Mouse (Mus musculus) spleen, postnatal 14 days (tissue): ENCODE measurements around the gene Adamtsl5.

Experiments used
- DNase-seq, 2 experiments: peaks; one replicate each; pipeline ENCODE4 v3.0.0; 2021 to 2022; ENCODE audit warnings: low spot score in 2 of 2

Adamtsl5 gene

DNA sequence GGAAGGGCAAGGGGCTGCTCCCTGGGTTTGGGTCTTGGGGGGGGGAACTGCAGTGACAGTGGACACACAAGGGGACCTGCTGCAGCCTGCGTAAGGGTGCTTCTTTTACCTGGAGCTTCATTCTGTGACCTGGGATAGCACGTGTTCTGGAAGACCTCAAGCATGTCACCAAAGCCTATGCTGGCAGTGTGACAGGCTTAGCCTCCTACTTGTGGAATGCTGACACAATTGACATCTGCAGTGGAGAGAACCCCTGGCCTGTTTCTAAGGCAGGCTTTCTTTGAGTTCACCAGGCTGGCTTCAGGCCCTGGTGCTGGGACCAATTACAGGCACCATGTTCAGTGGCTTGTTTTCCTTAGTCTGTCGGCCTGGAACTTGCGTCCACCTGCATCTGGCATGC is 53.9 kb downstream of the Adamtsl5 start:
- DNase-seq = no peak

DNA sequence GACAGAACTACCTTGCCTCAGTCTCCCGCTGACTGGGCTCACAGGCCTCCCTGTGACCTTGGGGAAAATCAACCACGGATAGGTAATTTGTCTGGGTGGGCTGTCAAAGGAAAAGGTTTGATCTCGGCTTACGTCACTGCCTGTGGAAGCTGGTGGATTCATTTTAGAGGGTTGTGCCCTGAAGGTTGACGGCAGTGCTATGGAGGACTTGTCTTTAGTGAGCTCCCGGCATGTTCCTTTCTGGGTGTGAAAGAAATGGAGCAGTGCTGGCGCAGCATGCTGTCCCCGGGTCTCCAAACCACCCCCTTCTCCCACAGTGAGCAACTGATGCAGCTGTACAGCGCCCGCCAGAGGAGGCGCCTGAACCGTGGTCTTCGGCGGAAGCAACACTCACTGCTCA is 54.9 kb downstream of the Adamtsl5 start:
- no peak for DNase-seq

DNA sequence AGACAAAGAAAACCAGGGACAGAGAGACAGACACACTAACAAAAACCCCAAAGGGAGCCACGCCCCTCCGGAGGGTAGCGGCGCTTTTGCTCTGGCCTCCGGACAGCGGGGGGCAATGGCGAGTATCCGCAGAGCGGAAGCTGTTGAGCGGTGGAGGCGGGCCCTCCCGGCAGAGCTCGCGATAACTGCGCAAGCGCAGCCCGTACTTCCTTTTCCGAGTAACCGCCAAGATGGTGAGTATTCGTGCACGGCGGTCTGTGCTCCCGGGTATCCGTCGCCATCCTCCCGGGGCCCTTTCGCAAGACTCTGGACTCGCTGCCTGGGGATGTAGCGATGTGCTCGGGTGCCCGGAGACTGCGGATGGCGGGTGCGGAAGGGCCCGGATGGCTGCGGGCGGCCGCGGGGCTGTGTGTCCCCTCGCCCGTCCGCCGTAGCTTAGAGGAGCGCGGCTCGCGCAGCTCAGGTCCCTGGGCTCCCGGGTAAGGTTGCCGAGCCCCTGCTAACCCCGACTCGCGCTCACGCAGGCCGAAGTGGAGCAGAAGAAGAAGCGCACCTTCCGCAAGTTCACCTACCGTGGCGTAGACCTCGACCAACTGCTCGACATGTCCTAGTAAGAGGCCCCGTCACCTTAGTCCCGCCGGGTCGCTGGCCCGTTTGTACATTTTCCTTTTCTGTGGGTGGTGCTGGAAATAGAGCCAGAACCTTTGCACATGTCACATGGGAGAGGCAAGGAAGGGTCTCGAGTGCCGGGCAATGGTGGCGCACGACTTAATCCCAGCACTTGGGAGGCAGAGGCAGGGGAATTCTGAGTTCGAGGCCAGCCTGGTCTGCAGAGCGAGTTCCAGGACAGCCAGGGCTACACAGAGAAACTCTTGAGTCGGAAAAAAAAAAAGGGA is 55.7 kb downstream of the Adamtsl5 start, which contains the start of gene Rps15:
Rps15 (plus strand) TSS at position 203 of the 896 bp plus-strand sequence.
- peak; percentile 87 to 94 for DNase-seq
